Mouse (Mus musculus) MEL (cell line): ENCODE data around the gene Gemin5.

Experiments used
- CHD2 ChIP-seq: IDR thresholded peaks from 2 replicates; pipeline ENCODE4 v1.6.1; 2011; ENCODE audit warnings: low read length, improper control_type of control experiment
- CTCF ChIP-seq, 3 experiments: IDR thresholded peaks in 2 of 3; conservative IDR thresholded peaks in 1 of 3; 2 replicates each; pipeline ENCODE4 v1.5.1; 2011 to 2012; ENCODE audit warnings: low read length in 3 of 3, low read depth in 2 of 3, mild to moderate bottlenecking in 2 of 3, improper control_type of control experiment in 1 of 3, inconsistent platforms in 1 of 3, mixed read lengths in 1 of 3, moderate library complexity in 1 of 3; ENCODE audit not compliant: control insufficient read depth in 1 of 3, insufficient read depth in 1 of 3, poor library complexity in 1 of 3, severe bottlenecking in 1 of 3
- E2F4 ChIP-seq: IDR thresholded peaks from 2 replicates; pipeline ENCODE4 v1.6.1; 2011; ENCODE audit warnings: low read depth, low read length, improper control_type of control experiment, borderline replicate concordance
- EP300 ChIP-seq, 2 experiments: IDR thresholded peaks; 2 replicates each; pipeline ENCODE4 v1.6.1; 2011; ENCODE audit warnings: improper control_type of control experiment in 2 of 2, low read length in 2 of 2, low read depth in 1 of 2, mild to moderate bottlenecking in 1 of 2
- ETS1 ChIP-seq: IDR thresholded peaks from 2 replicates; pipeline ENCODE4 v1.6.1; 2012; ENCODE audit warnings: low read depth, mild to moderate bottlenecking, inconsistent platforms, low read length, improper control_type of control experiment, moderate library complexity
- MXI1 ChIP-seq: IDR thresholded peaks from 2 replicates; pipeline ENCODE4 v1.6.1; 2011; ENCODE audit warnings: mild to moderate bottlenecking, low read depth, low read length, improper control_type of control experiment
- POLR2A ChIP-seq, 2 experiments: IDR thresholded peaks; 2 replicates each; pipeline ENCODE4 v1.6.1; 2011 to 2012; ENCODE audit warnings: low read length in 2 of 2, mild to moderate bottlenecking in 2 of 2, control low read depth in 1 of 2, improper control_type of control experiment in 1 of 2, low read depth in 1 of 2, moderate library complexity in 1 of 2; ENCODE audit not compliant: control insufficient read depth in 1 of 2, insufficient read depth in 1 of 2, poor library complexity in 1 of 2
- POLR2AphosphoS2 ChIP-seq: IDR thresholded peaks from 2 replicates; pipeline ENCODE4 v1.6.1; 2011; ENCODE audit warnings: low read length, improper control_type of control experiment
- POLR2AphosphoS5 ChIP-seq: IDR thresholded peaks from 2 replicates; pipeline ENCODE4 v1.6.1; 2012; ENCODE audit warnings: low read depth, borderline replicate concordance, mild to moderate bottlenecking, inconsistent platforms, low read length, moderate library complexity, mixed read lengths
- TBP ChIP-seq: IDR thresholded peaks from 2 replicates; pipeline ENCODE4 v1.8.0; 2011; ENCODE audit warnings: low read depth, low read length, improper control_type of control experiment
- UBTF ChIP-seq: IDR thresholded peaks from 2 replicates; pipeline ENCODE4 v1.6.1; 2012; ENCODE audit warnings: low read depth, mild to moderate bottlenecking, inconsistent platforms, low read length, improper control_type of control experiment, moderate library complexity, borderline replicate concordance; ENCODE audit not compliant: insufficient read depth
- USF2 ChIP-seq, 2 experiments: IDR thresholded peaks; 2 replicates each; pipeline ENCODE4 v1.6.1; 2011 to 2012; ENCODE audit warnings: improper control_type of control experiment in 2 of 2, low read length in 2 of 2, borderline replicate concordance in 1 of 2, inconsistent platforms in 1 of 2, low read depth in 1 of 2, mild to moderate bottlenecking in 1 of 2; ENCODE audit not compliant: insufficient read depth in 1 of 2

DNA sequence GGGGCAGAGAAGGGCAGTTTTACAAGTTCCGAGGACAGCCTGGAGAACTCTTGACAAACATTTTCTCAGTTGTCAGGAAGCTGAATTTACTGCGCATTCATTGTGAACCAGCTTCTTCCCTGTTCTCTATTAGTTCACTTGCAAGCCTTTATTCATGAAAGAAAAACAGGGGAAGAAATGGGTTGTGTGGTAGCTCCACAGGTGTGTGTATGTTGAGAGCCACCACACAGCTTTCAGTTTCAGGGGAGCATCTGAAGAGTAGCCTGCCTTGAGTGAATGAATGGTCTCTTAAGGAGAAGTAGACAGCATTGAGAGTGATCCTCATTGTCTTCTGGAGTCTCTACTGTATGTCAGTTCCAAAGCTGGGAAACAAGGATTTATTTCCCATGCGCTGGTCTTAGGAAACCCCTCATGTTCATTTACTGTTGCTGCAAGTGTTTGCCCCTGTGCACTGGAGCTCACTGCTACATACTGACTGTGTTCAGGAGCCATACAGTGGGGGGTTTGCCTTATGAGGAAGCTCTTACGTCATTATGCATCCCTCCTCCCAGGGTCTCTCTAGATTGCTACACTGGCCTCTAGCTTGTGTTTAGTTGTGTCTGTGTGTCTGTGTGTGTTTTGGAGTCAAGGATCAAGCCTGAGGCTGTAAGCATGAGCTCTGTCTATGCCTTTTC is 60.5 kb downstream of the Gemin5 start:
- no peak for TF ChIP-seq MXI1
- no peak for TF ChIP-seq TBP
- TF ChIP-seq POLR2AphosphoS5, result no peak
- TF ChIP-seq CTCF (IDR thresholded peaks at IDR 0.05 in 2 of 3, conservative IDR thresholded peaks at IDR 0.05 in 1 of 3; ENCODE audit: control insufficient read depth in 1 of 3, insufficient read depth in 1 of 3, low read depth in 2 of 3, low read length in 3 of 3, poor library complexity in 1 of 3, severe bottlenecking in 1 of 3), result no peak
- TF ChIP-seq UBTF, result no peak
- TF ChIP-seq E2F4, result no peak
- no peak for TF ChIP-seq CHD2
- no peak for TF ChIP-seq EP300 (IDR thresholded peaks at IDR 0.05; ENCODE audit: low read depth in 1 of 2, low read length in 2 of 2)
- no peak for TF ChIP-seq POLR2AphosphoS2
- no peak for TF ChIP-seq POLR2A (IDR thresholded peaks at IDR 0.05; ENCODE audit: control insufficient read depth in 1 of 2, insufficient read depth in 1 of 2, low read depth in 1 of 2, low read length in 2 of 2, poor library complexity in 1 of 2)
- TF ChIP-seq ETS1, result no peak
- TF ChIP-seq USF2 (IDR thresholded peaks at IDR 0.05; ENCODE audit: borderline replicate concordance in 1 of 2, insufficient read depth in 1 of 2, low read depth in 1 of 2, low read length in 2 of 2), result no peak
